Mouse (Mus musculus): ENCODE results near the gene Ppp1r1b.

Gene Ppp1r1b

GRCm38 (mm10) chr11:98348083-98348961 lies at the start of gene Ppp1r1b:
Ppp1r1b (plus strand) TSS chr11:98348404.
- in situ Hi-C loops (cut with MboI; ENCODE audit: low pct_unique_long_range_greater_than_20kb in 1 of 2, low sequenced_read_pairs in 2 of 2, unreplicated experiment in 1 of 2) = no loop called here

GRCm38 (mm10) chr11:98298484-98299205 lies 49.6 kb upstream of the Ppp1r1b start:
- in situ Hi-C loops (cut with MboI; ENCODE audit: low pct_unique_long_range_greater_than_20kb in 1 of 2, low sequenced_read_pairs in 2 of 2, unreplicated experiment in 1 of 2) = no loop called here

- in situ Hi-C loops (cut with MboI; ENCODE audit: low pct_unique_long_range_greater_than_20kb in 1 of 2, low sequenced_read_pairs in 2 of 2, unreplicated experiment in 1 of 2) = loop anchor here in 1 of 2 experiments (10.0 kb wide), 1 partner anchor 49 kb away; no protein-coding TSS in a partner anchor
These were observed 34.3 kb upstream of the Ppp1r1b start for GRCm38 (mm10) chr11:98313790-98314323.

GRCm38 (mm10) chr11:98317479-98317878 lies 30.7 kb upstream of the Ppp1r1b start:
- in situ Hi-C loops (cut with MboI; ENCODE audit: low pct_unique_long_range_greater_than_20kb in 1 of 2, low sequenced_read_pairs in 2 of 2, unreplicated experiment in 1 of 2) = loop anchor here in 1 of 2 experiments (10.0 kb wide), 1 partner anchor 53 kb away; no protein-coding TSS in a partner anchor

GRCm38 (mm10) chr11:98318421-98319116 lies 29.6 kb upstream of the Ppp1r1b start:
- in situ Hi-C loops (cut with MboI; ENCODE audit: low pct_unique_long_range_greater_than_20kb in 1 of 2, low sequenced_read_pairs in 2 of 2, unreplicated experiment in 1 of 2) = loop anchor here in 1 of 2 experiments (10.0 kb wide), 1 partner anchor 54 kb away; no protein-coding TSS in a partner anchor

- in situ Hi-C loops (cut with MboI; ENCODE audit: low pct_unique_long_range_greater_than_20kb in 1 of 2, low sequenced_read_pairs in 2 of 2, unreplicated experiment in 1 of 2) = loop anchor here in 1 of 2 experiments (10.0 kb wide), 1 partner anchor 54 kb away; no protein-coding TSS in a partner anchor
These were observed 29.1 kb upstream of the Ppp1r1b start for GRCm38 (mm10) chr11:98319120-98319519.

- in situ Hi-C loops (cut with MboI; ENCODE audit: low pct_unique_long_range_greater_than_20kb in 1 of 2, low sequenced_read_pairs in 2 of 2, unreplicated experiment in 1 of 2) = loop anchor here in 1 of 2 experiments (10.0 kb wide), 1 partner anchor 55 kb away; no protein-coding TSS in a partner anchor
These were observed 28.7 kb upstream of the Ppp1r1b start for GRCm38 (mm10) chr11:98319544-98319943.

- in situ Hi-C loops (cut with MboI; ENCODE audit: low pct_unique_long_range_greater_than_20kb in 1 of 2, low sequenced_read_pairs in 2 of 2, unreplicated experiment in 1 of 2) = loop anchor here in 1 of 2 experiments (10.0 kb wide), 1 partner anchor 55 kb away; no protein-coding TSS in a partner anchor
These were observed 28.3 kb upstream of the Ppp1r1b start for GRCm38 (mm10) chr11:98319944-98320343.

- in situ Hi-C loops (cut with MboI; ENCODE audit: low pct_unique_long_range_greater_than_20kb in 1 of 2, low sequenced_read_pairs in 2 of 2, unreplicated experiment in 1 of 2) = no loop called here
These were observed 27.8 kb upstream of the Ppp1r1b start for GRCm38 (mm10) chr11:98320381-98320780.

- in situ Hi-C loops (cut with MboI; ENCODE audit: low pct_unique_long_range_greater_than_20kb in 1 of 2, low sequenced_read_pairs in 2 of 2, unreplicated experiment in 1 of 2) = no loop called here
These were observed 27.2 kb upstream of the Ppp1r1b start for GRCm38 (mm10) chr11:98320806-98321676.

GRCm38 (mm10) chr11:98321677-98322003 lies 26.6 kb upstream of the Ppp1r1b start:
- in situ Hi-C loops (cut with MboI; ENCODE audit: low pct_unique_long_range_greater_than_20kb in 1 of 2, low sequenced_read_pairs in 2 of 2, unreplicated experiment in 1 of 2) = no loop called here

- in situ Hi-C loops (cut with MboI; ENCODE audit: low pct_unique_long_range_greater_than_20kb in 1 of 2, low sequenced_read_pairs in 2 of 2, unreplicated experiment in 1 of 2) = no loop called here
These were observed 26.0 kb upstream of the Ppp1r1b start for GRCm38 (mm10) chr11:98322159-98322558.

GRCm38 (mm10) chr11:98323136-98323866 lies 24.9 kb upstream of the Ppp1r1b start:
- in situ Hi-C loops (cut with MboI; ENCODE audit: low pct_unique_long_range_greater_than_20kb in 1 of 2, low sequenced_read_pairs in 2 of 2, unreplicated experiment in 1 of 2) = no loop called here

- in situ Hi-C loops (cut with MboI; ENCODE audit: low pct_unique_long_range_greater_than_20kb in 1 of 2, low sequenced_read_pairs in 2 of 2, unreplicated experiment in 1 of 2) = no loop called here
These were observed 24.3 kb upstream of the Ppp1r1b start for GRCm38 (mm10) chr11:98323933-98324332.

- in situ Hi-C loops (cut with MboI; ENCODE audit: low pct_unique_long_range_greater_than_20kb in 1 of 2, low sequenced_read_pairs in 2 of 2, unreplicated experiment in 1 of 2) = no loop called here
These were observed 22.9 kb upstream of the Ppp1r1b start for GRCm38 (mm10) chr11:98325191-98325820.

- in situ Hi-C loops (cut with MboI; ENCODE audit: low pct_unique_long_range_greater_than_20kb in 1 of 2, low sequenced_read_pairs in 2 of 2, unreplicated experiment in 1 of 2) = no loop called here
These were observed 22.4 kb upstream of the Ppp1r1b start for GRCm38 (mm10) chr11:98325821-98326218.

Data from mouse embryonic stem cell (cell line).